Mouse (Mus musculus) midbrain, embryonic 10.5 days (tissue): Measurements from ENCODE around the gene Prdm15. TPM values are rescaled to one million over a fixed set of nuclear protein-coding genes. Genes with fewer than 3 reads are reported as not detected.
A peak's percentile ranks its signal among the peaks of the same experiment; 100 is the strongest.

Source experiments
- DNase-seq: peaks from one replicate; pipeline ENCODE4 v3.0.0-alpha.2; 2017; ENCODE audit warnings: low spot score
- H3K27ac ChIP-seq: fragments of 300-500 bp; sonication (generic); replicated peaks from 2 replicates; pipeline ENCODE4 v1.5.1; 2016; ENCODE audit warnings: mild to moderate bottlenecking
- H3K27me3 ChIP-seq: fragments of 300-500 bp; sonication (generic); 2 replicates; pipeline ENCODE4 v1.6.1; 2016; ENCODE audit warnings: low read depth, mild to moderate bottlenecking; ENCODE audit not compliant: poor library complexity, severe bottlenecking
- H3K36me3 ChIP-seq: fragments of 300-500 bp; sonication (generic); 2 replicates; pipeline ENCODE4 v1.6.1; 2016; ENCODE audit warnings: mild to moderate bottlenecking, moderate library complexity
- H3K4me1 ChIP-seq: fragments of 300-500 bp; sonication (generic); 2 replicates; pipeline ENCODE4 v1.6.1; 2016
- H3K4me3 ChIP-seq: fragments of 300-500 bp; sonication (generic); 2 replicates; pipeline ENCODE4 v1.5.1; 2016; ENCODE audit warnings: mild to moderate bottlenecking, moderate library complexity
- H3K9me3 ChIP-seq: fragments of 300-500 bp; sonication (generic); replicated peaks from 2 replicates; pipeline ENCODE4 v1.6.1; 2016; ENCODE audit warnings: mild to moderate bottlenecking
- WGBS: fragments of 180-500 bp; shearing (Covaris S2); methylation state at CpG from one replicate; pipeline ENCODE4 v1.1.7; 2016; 5-methylcytosine and 5-hydroxymethylcytosine counted together
- polyA plus RNA-seq: library from polyadenylated mRNA; unstranded; fragments of >200 nt; fragmentation: Nextera tagmentation; extraction: Ambion mirVana; gene quantifications from 2 replicates; pipeline ENCODE4 v1.2.1, GENCODE M21; 2016

Prdm15 gene
- polyA plus RNA-seq, 1 experiment from 2014 or later = 13.4 TPM

GRCm38 (mm10) chr16:97851061-97851740 lies 449 bp downstream of the Prdm15 start:
- Histone ChIP-seq H3K9me3 (no peaks in the 10 kb centered on the region), H3K36me3 (peaks cover 26% of the 10 kb centered on the region), H3K4me3 (peak overlapping the region; percentile 87), H3K4me1 (peaks cover 27% of the 10 kb centered on the region), H3K27me3 (no peaks in the 10 kb centered on the region), H3K27ac (peak overlapping the region; percentile 99)
- peak; percentile 91 for DNase-seq
- under 1% methylated on average over 77 of the region's 77 CpGs for WGBS

DNA sequence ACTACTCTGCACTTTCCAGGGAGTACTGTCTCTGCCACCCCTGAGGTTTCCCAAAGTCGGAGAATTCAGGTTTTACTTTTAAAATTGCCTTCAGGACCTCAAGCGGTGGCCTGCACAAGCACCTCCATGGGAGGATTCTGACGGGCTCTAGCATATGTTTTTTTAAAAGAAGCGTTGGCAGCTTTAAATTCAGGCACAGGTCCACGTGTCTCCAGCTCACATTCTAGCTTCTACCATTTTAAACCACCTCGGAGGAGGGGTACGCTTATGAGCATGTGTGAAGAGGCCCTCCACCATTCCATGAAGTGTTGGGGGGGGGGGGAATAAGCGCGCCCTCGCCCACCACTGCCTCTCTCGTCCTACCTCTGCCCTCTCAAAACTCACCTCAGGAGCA lies 986 bp downstream of the Prdm15 start:
- peaks cover 27% of the 10 kb centered on the region for H3K4me1 ChIP-seq
- WGBS = 1% methylated on average over 11 of the region's 11 CpGs
- peak overlapping the region; percentile 99 for H3K27ac ChIP-seq
- H3K27me3 ChIP-seq = no peaks in the 10 kb centered on the region
- peak overlapping the region; percentile 87 for H3K4me3 ChIP-seq
- peaks cover 31% of the 10 kb centered on the region for H3K36me3 ChIP-seq
- DNase-seq = no peak
- H3K9me3 ChIP-seq = no peaks in the 10 kb centered on the region

- 89% methylated on average over 6 of the region's 6 CpGs for WGBS
- Histone ChIP-seq H3K27me3 (no peaks in the 10 kb centered on the region), H3K9me3 (no peaks in the 10 kb centered on the region), H3K4me1 (peaks cover 27% of the 10 kb centered on the region), H3K4me3 (no peak overlapping the region), H3K27ac (no peak overlapping the region), H3K36me3 (peaks cover 36% of the 10 kb centered on the region)
- no peak for DNase-seq
Observed at GRCm38 (mm10) chr16:97848832-97849231, 2.8 kb downstream of the Prdm15 start.

GRCm38 (mm10) chr16:97844967-97845937 lies 6.4 kb downstream of the Prdm15 start:
- WGBS = 92% methylated on average over 12 of the region's 12 CpGs
- H3K36me3 ChIP-seq = peaks cover 57% of the 10 kb centered on the region

GRCm38 (mm10) chr16:97832154-97832553 lies 19.5 kb downstream of the Prdm15 start:
- Histone ChIP-seq H3K27me3 (no peaks in the 10 kb centered on the region), H3K4me3 (no peak overlapping the region), H3K4me1 (no peaks in the 10 kb centered on the region), H3K36me3 (peaks cover 99% of the 10 kb centered on the region), H3K27ac (no peak overlapping the region), H3K9me3 (no peaks in the 10 kb centered on the region)
- 92% methylated on average over 3 of the region's 3 CpGs for WGBS
- no peak for DNase-seq

More at GRCm38 (mm10) chr16:97844967-97845937, 6.4 kb downstream of the Prdm15 start:
- H3K9me3 ChIP-seq = no peaks in the 10 kb centered on the region
- H3K27ac ChIP-seq = no peak overlapping the region
- no peak overlapping the region for H3K4me3 ChIP-seq
- H3K4me1 ChIP-seq = peaks cover 15% of the 10 kb centered on the region
- no peaks in the 10 kb centered on the region for H3K27me3 ChIP-seq
- DNase-seq = no peak

DNA sequence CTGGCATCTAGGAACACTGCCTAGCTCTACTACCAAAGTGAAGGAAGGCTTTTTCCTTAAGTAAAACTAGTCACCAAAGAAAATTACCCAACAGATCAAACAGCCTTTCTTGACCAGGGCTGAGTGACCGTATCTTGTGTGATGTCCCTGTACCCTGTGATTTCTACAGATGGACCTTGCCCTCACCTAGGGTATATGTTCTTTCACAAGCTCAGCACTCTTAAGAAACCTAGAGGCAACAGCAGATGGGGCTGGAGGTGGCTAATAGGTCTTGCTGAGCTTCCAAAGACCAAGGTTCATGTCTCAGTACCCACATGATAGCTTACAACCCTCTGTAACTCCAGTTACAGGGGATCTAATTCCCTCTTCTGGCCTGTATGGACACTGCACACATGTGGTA lies 23.4 kb downstream of the Prdm15 start:
- H3K4me3 ChIP-seq = no peak overlapping the region
- H3K9me3 ChIP-seq = no peaks in the 10 kb centered on the region
- 98% methylated on average over 1 of the region's 1 CpGs for WGBS
- DNase-seq = no peak
- no peaks in the 10 kb centered on the region for H3K27me3 ChIP-seq
- H3K4me1 ChIP-seq = no peaks in the 10 kb centered on the region
- peaks cover 79% of the 10 kb centered on the region for H3K36me3 ChIP-seq
- H3K27ac ChIP-seq = no peak overlapping the region

GRCm38 (mm10) chr16:97823311-97824007 lies 28.2 kb downstream of the Prdm15 start:
- H3K4me1 ChIP-seq = no peaks in the 10 kb centered on the region
- H3K27ac ChIP-seq = no peak overlapping the region
- 93% methylated on average over 6 of the region's 6 CpGs for WGBS
- H3K36me3 ChIP-seq = peaks cover 78% of the 10 kb centered on the region
- no peak for DNase-seq
- no peak overlapping the region for H3K4me3 ChIP-seq
- H3K9me3 ChIP-seq = no peaks in the 10 kb centered on the region
- H3K27me3 ChIP-seq = no peaks in the 10 kb centered on the region

DNA sequence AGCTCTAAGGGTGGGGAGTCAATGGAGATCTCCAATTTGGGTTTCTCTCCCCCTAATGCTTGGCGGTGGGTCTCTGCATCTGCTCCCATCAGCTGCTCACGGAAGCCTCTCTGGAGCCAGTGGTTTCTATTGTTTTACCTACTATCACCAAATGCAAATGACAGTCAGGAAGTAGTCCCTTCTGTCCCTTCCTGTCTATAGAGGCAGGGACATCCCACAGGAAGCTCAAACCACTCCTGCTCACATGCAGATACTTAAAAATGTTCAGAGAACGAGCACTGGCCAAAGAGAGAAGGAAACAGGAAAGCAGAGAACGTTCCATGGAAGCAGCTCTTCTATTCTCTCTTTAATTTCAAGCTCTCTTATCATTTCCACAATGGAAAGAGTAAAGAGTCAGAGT lies 32.1 kb downstream of the Prdm15 start:
- H3K9me3 ChIP-seq = no peaks in the 10 kb centered on the region
- no peaks in the 10 kb centered on the region for H3K27me3 ChIP-seq
- WGBS = 85% methylated on average over 4 of the region's 4 CpGs
- peaks cover 96% of the 10 kb centered on the region for H3K36me3 ChIP-seq
- H3K27ac ChIP-seq = no peak overlapping the region
- no peak overlapping the region for H3K4me3 ChIP-seq
- DNase-seq = no peak
- H3K4me1 ChIP-seq = no peaks in the 10 kb centered on the region

DNA sequence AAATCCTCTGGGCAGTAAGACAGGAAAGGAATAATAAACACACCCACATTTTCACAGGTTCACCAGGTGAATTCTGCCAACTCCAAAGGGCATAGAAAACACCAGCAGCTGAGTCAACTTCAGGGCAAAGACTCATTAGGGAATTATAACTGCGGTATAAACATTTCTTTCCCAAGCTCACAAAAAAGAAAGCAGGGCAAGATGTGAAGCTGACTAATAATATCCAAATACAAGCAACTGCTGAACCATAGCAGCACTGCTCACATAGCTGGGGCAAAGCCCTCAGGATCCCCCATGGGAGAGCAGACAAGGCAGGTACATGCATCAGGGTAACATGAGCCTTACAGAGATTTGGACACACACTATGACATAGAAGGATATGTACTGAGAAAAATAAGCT lies 34.2 kb downstream of the Prdm15 start:
- Histone ChIP-seq H3K4me1 (no peaks in the 10 kb centered on the region), H3K4me3 (no peak overlapping the region), H3K36me3 (peaks cover 98% of the 10 kb centered on the region), H3K9me3 (no peaks in the 10 kb centered on the region), H3K27me3 (no peaks in the 10 kb centered on the region), H3K27ac (no peak overlapping the region)
- no peak for DNase-seq
- WGBS = 93% methylated on average over 1 of the region's 1 CpGs

DNA sequence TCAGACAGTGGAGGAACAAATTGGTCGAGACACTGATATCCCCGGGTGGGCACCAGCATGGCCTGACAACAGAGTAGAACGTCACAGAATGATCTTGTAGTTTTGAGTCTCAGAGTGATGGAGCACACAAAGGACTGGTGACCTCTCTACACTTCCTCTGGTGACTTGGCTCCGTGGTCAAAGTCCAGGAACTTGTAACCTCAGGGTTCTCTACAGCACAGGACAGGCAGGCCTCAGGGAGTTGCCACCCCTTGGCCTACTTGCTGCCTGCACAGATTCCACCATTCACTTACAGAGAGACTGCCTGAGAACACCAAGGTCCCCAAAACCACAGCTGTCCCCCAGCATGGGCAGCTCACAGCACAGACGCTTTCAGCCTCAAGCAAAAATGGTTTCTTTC lies 36.4 kb downstream of the Prdm15 start:
- Histone ChIP-seq H3K27ac (no peak overlapping the region), H3K4me3 (no peak overlapping the region), H3K4me1 (no peaks in the 10 kb centered on the region), H3K9me3 (no peaks in the 10 kb centered on the region), H3K36me3 (peaks cover 99% of the 10 kb centered on the region), H3K27me3 (no peaks in the 10 kb centered on the region)
- 92% methylated on average over 5 of the region's 5 CpGs for WGBS
- no peak for DNase-seq

- Histone ChIP-seq H3K9me3 (no peaks in the 10 kb centered on the region), H3K4me3 (no peak overlapping the region), H3K27ac (no peak overlapping the region), H3K36me3 (peaks cover 99% of the 10 kb centered on the region), H3K4me1 (no peaks in the 10 kb centered on the region), H3K27me3 (no peaks in the 10 kb centered on the region)
- WGBS = 88% methylated on average over 2 of the region's 2 CpGs
- DNase-seq = no peak
Observed at GRCm38 (mm10) chr16:97814060-97814459, 37.6 kb downstream of the Prdm15 start.

DNA sequence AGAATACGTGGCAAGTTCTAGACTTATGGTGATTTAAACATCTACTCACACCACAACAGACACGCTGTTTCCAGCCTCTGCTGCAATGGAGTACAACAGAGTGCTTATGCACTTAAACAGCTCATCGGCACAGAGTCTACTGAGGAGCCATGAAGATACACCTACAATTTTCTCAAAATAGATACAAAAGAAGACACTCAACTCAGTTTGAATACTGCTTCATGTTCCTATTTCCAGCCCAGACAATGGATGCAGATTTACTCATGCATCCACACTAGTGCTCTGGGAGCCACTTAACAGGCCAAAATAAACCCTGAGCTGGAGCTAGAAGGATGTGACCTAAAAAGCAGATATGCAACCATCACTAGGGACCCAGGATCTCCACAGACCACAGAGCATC lies 42.8 kb downstream of the Prdm15 start:
- H3K4me3 ChIP-seq = no peak overlapping the region
- no peak overlapping the region for H3K27ac ChIP-seq
- no peaks in the 10 kb centered on the region for H3K9me3 ChIP-seq
- no peaks in the 10 kb centered on the region for H3K27me3 ChIP-seq
- peaks cover 98% of the 10 kb centered on the region for H3K36me3 ChIP-seq
- no peak for DNase-seq
- no peaks in the 10 kb centered on the region for H3K4me1 ChIP-seq
- 94% methylated on average over 3 of the region's 3 CpGs for WGBS
